Mouse (Mus musculus) bone marrow, adult 2 months (tissue): ENCODE results near the gene Gphn.

Experiments used
- CTCF ChIP-seq: fragments of 200-500 bp; IDR thresholded peaks from 2 replicates; pipeline ENCODE4 v1.5.1; 2011; ENCODE audit warnings: low read length, control low read depth; ENCODE audit not compliant: control insufficient read depth, insufficient read depth
- POLR2A ChIP-seq: fragments of 200-500 bp; IDR thresholded peaks from 2 replicates; pipeline ENCODE4 v1.6.1; 2011; ENCODE audit warnings: low read depth, mild to moderate bottlenecking, control low read depth, low read length, borderline replicate concordance; ENCODE audit not compliant: control insufficient read depth

- TF ChIP-seq CTCF = no peak
- no peak for TF ChIP-seq POLR2A
Observed at GRCm38 (mm10) chr12:78332107-78332506, 105.9 kb downstream of the Gphn start.
